Mouse (Mus musculus) heart, adult 2 months (tissue): ENCODE data around the gene Dhrs4. TPM values are rescaled to one million over a fixed set of nuclear protein-coding genes. Genes with fewer than 3 reads are reported as not detected.

Source experiments
- DNase-seq, 2 experiments: peaks; one replicate each; pipeline ENCODE4 v3.0.0; 2021
- H3K27ac ChIP-seq: fragments of 200-600 bp; 2 replicates; pipeline ENCODE4 v1.8.1; 2022
- H3K27me3 ChIP-seq: fragments of 200-500 bp; 2 replicates; pipeline ENCODE4 v1.6.1; 2012; ENCODE audit warnings: mild to moderate bottlenecking, low read length, inconsistent platforms, mixed read lengths; ENCODE audit not compliant: control insufficient read depth, insufficient read depth
- H3K36me3 ChIP-seq: fragments of 200-500 bp; 2 replicates; pipeline ENCODE4 v1.6.1; 2012; ENCODE audit warnings: low read length, inconsistent platforms; ENCODE audit not compliant: control insufficient read depth, insufficient read depth
- H3K4me1 ChIP-seq: fragments of 200-500 bp; 2 replicates; pipeline ENCODE4 v1.6.1; 2011; ENCODE audit warnings: low read length; ENCODE audit not compliant: control insufficient read depth, insufficient read depth
- H3K4me3 ChIP-seq: fragments of 200-600 bp; 2 replicates; pipeline ENCODE4 v1.8.1; 2022
- H3K79me2 ChIP-seq: fragments of 200-500 bp; replicated peaks from 2 replicates; pipeline ENCODE4 v1.6.1; 2012; ENCODE audit warnings: mild to moderate bottlenecking, inconsistent platforms, low read length, moderate library complexity, mixed read lengths; ENCODE audit not compliant: control insufficient read depth, insufficient read depth
- H3K9ac ChIP-seq: fragments of 200-500 bp; 2 replicates; pipeline ENCODE4 v1.6.1; 2012; ENCODE audit warnings: low read depth, mild to moderate bottlenecking, control low read depth, inconsistent platforms, low read length, mixed read lengths
- CTCF ChIP-seq: fragments of 200-600 bp; IDR thresholded peaks from 2 replicates; pipeline ENCODE4 v1.8.1; 2022; ENCODE audit warnings: antibody characterized with exemption, mild to moderate bottlenecking, moderate library complexity
- EP300 ChIP-seq: fragments of 200-500 bp; IDR thresholded peaks from 2 replicates; pipeline ENCODE4 v1.6.1; 2011; ENCODE audit warnings: low read depth, low read length, control low read depth; ENCODE audit not compliant: insufficient read depth
- POLR2A ChIP-seq: fragments of 200-500 bp; IDR thresholded peaks from 2 replicates; pipeline ENCODE4 v1.6.1; 2011; ENCODE audit warnings: mild to moderate bottlenecking, low read depth, low read length, control low read depth; ENCODE audit not compliant: insufficient read depth
- WGBS: fragments of 180-500 bp; shearing (Covaris S2); methylation state at CpG from one replicate; pipeline ENCODE4 v1.1.7; 2018; 5-methylcytosine and 5-hydroxymethylcytosine counted together
- intact Hi-C: fragments of 180-260 bp; cut with DNase I; formaldehyde crosslinking; loops from one replicate; pipeline ENCODE4 v1.15.1; 2025
- polyA plus RNA-seq: library from polyadenylated mRNA; depleted of rRNA; stranded (reverse); fragments of >200 nt; gene quantifications from 2 replicates; pipeline ENCODE4 v1.2.3, GENCODE M21; 2012; rRNA removed
- total RNA-seq, 2 experiments: library from RNA; stranded (reverse); gene quantifications; 2 replicates each; pipeline ENCODE4 v1.2.3; 2021

Dhrs4 gene
- total and polyA plus RNA-seq, 3 experiments: 64.7 to 125 (median 106) TPM

- H3K79me2 ChIP-seq: no peaks in the 10 kb centered on the region
- TF ChIP-seq CTCF: no peak
- no peak for TF ChIP-seq EP300
- no peak for TF ChIP-seq POLR2A
- WGBS: 24% methylated on average over 4 of the region's 4 CpGs
These were observed 45.5 kb downstream of the Dhrs4 start for GRCm38 (mm10) chr14:55524062-55524461.

GRCm38 (mm10) chr14:55524785-55525184 lies 46.2 kb downstream of the Dhrs4 start, which contains the start of gene Nrl:
TSS of gene Nrl (minus strand) at chr14:55524981.
- Histone ChIP-seq H3K79me2 (no peaks in the 10 kb centered on the region), H3K4me1 (no peaks in the 10 kb centered on the region), H3K36me3 (no peaks in the 10 kb centered on the region), H3K9ac (no peak within 1 kb of the TSS), H3K4me3 (no peak within 1 kb of the TSS), H3K27me3 (peaks cover 10% of the 10 kb centered on the region), H3K27ac (no peak within 1 kb of the TSS)
- 18% methylated on average over 8 of the region's 8 CpGs for WGBS
- intact Hi-C loops: no loop called here
- TF ChIP-seq CTCF (no peak), EP300 (no peak), POLR2A (no peak)
- no peak for DNase-seq

More at GRCm38 (mm10) chr14:55524062-55524461, 45.5 kb downstream of the Dhrs4 start:
- Histone ChIP-seq H3K9ac (no peak overlapping the region), H3K4me3 (no peak overlapping the region), H3K4me1 (no peaks in the 10 kb centered on the region), H3K36me3 (no peaks in the 10 kb centered on the region), H3K27ac (no peak overlapping the region), H3K27me3 (peaks cover 10% of the 10 kb centered on the region)
- DNase-seq: no peak
- intact Hi-C loops: no loop called here

- no peak overlapping the region for H3K4me3 ChIP-seq
- H3K27me3 ChIP-seq: peaks cover 3% of the 10 kb centered on the region; the same call in 1 of the 2 replicates
- no peak for DNase-seq
- H3K36me3 ChIP-seq: no peaks in the 10 kb centered on the region
- no peak overlapping the region for H3K9ac ChIP-seq
- 73% methylated on average over 2 of the region's 2 CpGs for WGBS
- H3K79me2 ChIP-seq: no peaks in the 10 kb centered on the region
- TF ChIP-seq EP300 (no peak), CTCF (no peak), POLR2A (no peak)
- H3K27ac ChIP-seq: no peak overlapping the region
- intact Hi-C loops: no loop called here
- H3K4me1 ChIP-seq: no peaks in the 10 kb centered on the region
These were observed 48.1 kb downstream of the Dhrs4 start for GRCm38 (mm10) chr14:55526674-55527073.

- no peak overlapping the region for H3K4me3 ChIP-seq
- intact Hi-C loops: no loop called here
- no peaks in the 10 kb centered on the region for H3K79me2 ChIP-seq
- no peak for DNase-seq
- no peaks in the 10 kb centered on the region for H3K4me1 ChIP-seq
- H3K36me3 ChIP-seq: no peaks in the 10 kb centered on the region
- H3K27me3 ChIP-seq: no peaks in the 10 kb centered on the region; the same call in 1 of the 2 replicates
- H3K27ac ChIP-seq: no peak overlapping the region
- peak; percentile 66 for TF ChIP-seq CTCF
- TF ChIP-seq POLR2A: no peak
- TF ChIP-seq EP300: no peak
- no peak overlapping the region for H3K9ac ChIP-seq
- 19% methylated on average over 3 of the region's 3 CpGs for WGBS
These were observed 49.4 kb downstream of the Dhrs4 start for GRCm38 (mm10) chr14:55527940-55528339.

- H3K36me3 ChIP-seq: no peaks in the 10 kb centered on the region
- H3K4me3 ChIP-seq: no peak overlapping the region
- peak; percentile 90 for TF ChIP-seq CTCF
- TF ChIP-seq POLR2A: no peak
- TF ChIP-seq EP300: no peak
- 48% methylated on average over 6 of the region's 6 CpGs for WGBS
- no peak overlapping the region for H3K9ac ChIP-seq
- H3K79me2 ChIP-seq: no peaks in the 10 kb centered on the region
- DNase-seq: peak in 1 of 2 experiments; percentile 56
- peaks cover 1% of the 10 kb centered on the region for H3K4me1 ChIP-seq
- H3K27ac ChIP-seq: no peak overlapping the region
- H3K27me3 ChIP-seq: no peaks in the 10 kb centered on the region
- intact Hi-C loops: loop anchor here (2.0 to 10.0 kb wide), 2 partner anchors 39 to 381 kb away; no protein-coding TSS in a partner anchor
These were observed 57.7 kb downstream of the Dhrs4 start for GRCm38 (mm10) chr14:55536116-55536745.

Other genes with a start within 250 kb of the Dhrs4 start
- 1 to 10 TPM; 1.3 to 2.0 TPM for gene Carmil3, start 11.9 kb downstream of the Dhrs4 start, total RNA-seq
- gene Carmil3, start 11.9 kb downstream of the Dhrs4 start, polyA plus RNA-seq: 3.4 and 4.8 TPM in 2 replicates
- not detected for gene Cpne6, start 31.7 kb downstream of the Dhrs4 start, total RNA-seq
- 0.25 and 0.26 TPM in 2 replicates for gene Cpne6, start 31.7 kb downstream of the Dhrs4 start, polyA plus RNA-seq
- gene Nrl, start 46.2 kb downstream of the Dhrs4 start, total RNA-seq: not detected
- not detected in 2 replicates for gene Nrl, start 46.2 kb downstream of the Dhrs4 start, polyA plus RNA-seq
- 1 to 10 TPM; 9.0 to 9.4 TPM for gene Pck2, start 61.5 kb downstream of the Dhrs4 start, total RNA-seq
- gene Pck2, start 61.5 kb downstream of the Dhrs4 start, polyA plus RNA-seq: 13.3 and 15.3 TPM in 2 replicates
- gene Dcaf11, start 81.2 kb downstream of the Dhrs4 start, total RNA-seq: 100 to 1,000 TPM; 136 to 160 TPM
- 151 and 186 TPM in 2 replicates for gene Dcaf11, start 81.2 kb downstream of the Dhrs4 start, polyA plus RNA-seq
- gene A730061H03Rik, start 81.6 kb downstream of the Dhrs4 start, total RNA-seq: not detected
- 0.74 and 1.2 TPM in 2 replicates for gene A730061H03Rik, start 81.6 kb downstream of the Dhrs4 start, polyA plus RNA-seq
- 100 to 1,000 TPM; 165 to 187 TPM for gene Fitm1, start 96.9 kb downstream of the Dhrs4 start, total RNA-seq
- 323 and 403 TPM in 2 replicates for gene Fitm1, start 96.9 kb downstream of the Dhrs4 start, polyA plus RNA-seq
- 100 to 1,000 TPM; 231 to 264 TPM for gene Psme1, start 99.4 kb downstream of the Dhrs4 start, total RNA-seq
- 101 and 118 TPM in 2 replicates for gene Psme1, start 99.4 kb downstream of the Dhrs4 start, polyA plus RNA-seq
- gene Emc9, start 106.5 kb downstream of the Dhrs4 start, total RNA-seq: 10 to 100 TPM; 58.4 to 61.1 TPM
- 52.9 and 54.2 TPM in 2 replicates for gene Emc9, start 106.5 kb downstream of the Dhrs4 start, polyA plus RNA-seq
- gene Psme2, start 112.4 kb downstream of the Dhrs4 start, total RNA-seq: 100 to 1,000 TPM; 119 to 120 TPM
- gene Psme2, start 112.4 kb downstream of the Dhrs4 start, polyA plus RNA-seq: 37.3 and 56.7 TPM in 2 replicates
- gene Rnf31, start 113.0 kb downstream of the Dhrs4 start, total RNA-seq: 10 to 100 TPM; 27.5 to 30.9 TPM
- 19.7 and 24.3 TPM in 2 replicates for gene Rnf31, start 113.0 kb downstream of the Dhrs4 start, polyA plus RNA-seq
- gene Irf9, start 124.8 kb downstream of the Dhrs4 start, total RNA-seq: 1 to 10 TPM; 9.7 to 9.8 TPM
- gene Irf9, start 124.8 kb downstream of the Dhrs4 start, polyA plus RNA-seq: 22.2 and 29.3 TPM in 2 replicates
- under 1 TPM in 1 of 2 experiments, not detected in 1; 0.32 TPM for gene Rec8, start 139.3 kb downstream of the Dhrs4 start, total RNA-seq
- gene Rec8, start 139.3 kb downstream of the Dhrs4 start, polyA plus RNA-seq: 0.12 and 0.29 TPM in 2 replicates
- 10 to 100 TPM; 51.3 to 64.1 TPM for gene Ipo4, start 157.2 kb downstream of the Dhrs4 start, total RNA-seq
- gene Ipo4, start 157.2 kb downstream of the Dhrs4 start, polyA plus RNA-seq: 68.2 and 68.9 TPM in 2 replicates
- gene Gm49378, start 159.1 kb downstream of the Dhrs4 start, total RNA-seq: 1 to 10 TPM; 2.5 to 3.8 TPM
- gene Gm49378, start 159.1 kb downstream of the Dhrs4 start, polyA plus RNA-seq: 3.5 and 5.0 TPM in 2 replicates
- gene Tm9sf1, start 165.0 kb downstream of the Dhrs4 start, total RNA-seq: 10 to 100 TPM; 39.4 to 40.6 TPM
- 50.6 and 63.0 TPM in 2 replicates for gene Tm9sf1, start 165.0 kb downstream of the Dhrs4 start, polyA plus RNA-seq
- gene Tssk4, start 171.4 kb downstream of the Dhrs4 start, total RNA-seq: under 1 TPM; 0.34 to 0.47 TPM
- 0.55 and 0.61 TPM in 2 replicates for gene Tssk4, start 171.4 kb downstream of the Dhrs4 start, polyA plus RNA-seq
- 10 to 100 TPM; 45.3 to 49.1 TPM for gene Mdp1, start 181.8 kb downstream of the Dhrs4 start, total RNA-seq
- gene Mdp1, start 181.8 kb downstream of the Dhrs4 start, polyA plus RNA-seq: 35.7 and 54.9 TPM in 2 replicates
- 1 to 10 TPM; 8.1 to 9.0 TPM for gene Gmpr2, start 193.2 kb downstream of the Dhrs4 start, total RNA-seq
- gene Gmpr2, start 193.2 kb downstream of the Dhrs4 start, polyA plus RNA-seq: 11.8 and 18.2 TPM in 2 replicates
- 100 to 1,000 TPM; 242 to 262 TPM for gene Nedd8, start 193.4 kb downstream of the Dhrs4 start, total RNA-seq
- gene Nedd8, start 193.4 kb downstream of the Dhrs4 start, polyA plus RNA-seq: 265 and 340 TPM in 2 replicates
- 10 to 100 TPM; 12.6 to 12.8 TPM for gene Tinf2, start 203.1 kb downstream of the Dhrs4 start, total RNA-seq
- 7.6 and 8.5 TPM in 2 replicates for gene Tinf2, start 203.1 kb downstream of the Dhrs4 start, polyA plus RNA-seq
- under 1 TPM; 0.16 to 0.43 TPM for gene Tgm1, start 235.2 kb downstream of the Dhrs4 start, total RNA-seq
- gene Tgm1, start 235.2 kb downstream of the Dhrs4 start, polyA plus RNA-seq: 0.31 and 0.41 TPM in 2 replicates
- gene Rabggta, start 243.5 kb downstream of the Dhrs4 start, total RNA-seq: 10 to 100 TPM; 12.5 to 13.0 TPM
- 26.3 and 32.2 TPM in 2 replicates for gene Rabggta, start 243.5 kb downstream of the Dhrs4 start, polyA plus RNA-seq